Mouse (Mus musculus): ENCODE measurements at regions not wholly inside any gene's neighbourhood (a gene's known extent, or its start where the extent isn't known, plus 50 kb on each side); places are given as distances from the start of the nearest gene placed in this dataset.

- DNase-seq (ENCODE audit: extremely low spot score in 1 of 2, low spot score in 1 of 2): peak; percentile 37 to 72
These were observed 293.1 kb downstream of the Snurf start for GRCm38 (mm10) chr7:59711741-59712140.
